Mouse (Mus musculus): Measurements from ENCODE around the gene Clmp.

- TF ChIP-seq POLR2A (IDR thresholded peaks at IDR 0.05; ENCODE audit: borderline replicate concordance, extremely low read depth, insufficient read depth, insufficient read length, poor library complexity, severe bottlenecking) (no peak), CTCF (IDR thresholded peaks at IDR 0.05; ENCODE audit: borderline replicate concordance, extremely low read depth, insufficient read depth, insufficient read length) (no peak)
Measured at GRCm38 (mm10) chr9:40827366-40827765, 141.6 kb downstream of the Clmp start.

All from brain, embryonic 14.5 days (tissue).